Mouse (Mus musculus) heart, embryonic 16.5 days (tissue): ENCODE data around the gene Fxr2. TPM values are rescaled to one million over a fixed set of nuclear protein-coding genes. Genes with fewer than 3 reads are reported as not detected.

Experiments used
- ATAC-seq: fragments of 200-750 bp; cut with Nextera tagmentation; replicated peaks from 2 replicates; pipeline ENCODE4 v1.8.0; 2017; ENCODE audit warnings: moderate number of reproducible peaks; ENCODE audit not compliant: insufficient read depth, low FRiP score; ENCODE audit errors: extremely low read depth
- H3K27ac ChIP-seq: fragments of 300-500 bp; sonication (generic); 2 replicates; pipeline ENCODE4 v1.5.1; 2014; ENCODE audit warnings: mild to moderate bottlenecking, low read length, control low read depth, moderate library complexity
- H3K27me3 ChIP-seq: fragments of 300-500 bp; sonication (generic); 2 replicates; pipeline ENCODE4 v1.6.1; 2014; ENCODE audit warnings: low read length, mixed read lengths; ENCODE audit not compliant: control insufficient read depth, insufficient read depth
- H3K36me3 ChIP-seq: fragments of 300-500 bp; sonication (generic); 2 replicates; pipeline ENCODE4 v1.6.1; 2014; ENCODE audit not compliant: control insufficient read depth, insufficient read depth
- H3K4me1 ChIP-seq: fragments of 300-500 bp; sonication (generic); 2 replicates; pipeline ENCODE4 v1.6.1; 2014; ENCODE audit warnings: low read length, mixed read lengths; ENCODE audit not compliant: control insufficient read depth, insufficient read depth
- H3K4me2 ChIP-seq: fragments of 300-500 bp; sonication (generic); 2 replicates; pipeline ENCODE4 v1.6.1; 2014; ENCODE audit warnings: low read depth, mild to moderate bottlenecking, control low read depth, low read length
- H3K4me3 ChIP-seq: fragments of 300-500 bp; sonication (generic); 2 replicates; pipeline ENCODE4 v1.5.1; 2014; ENCODE audit warnings: mild to moderate bottlenecking, control low read depth, low read length
- H3K9ac ChIP-seq: fragments of 300-500 bp; sonication (generic); 2 replicates; pipeline ENCODE4 v1.6.1; 2014; ENCODE audit warnings: low read length, control low read depth
- H3K9me3 ChIP-seq: fragments of 300-500 bp; sonication (generic); replicated peaks from 2 replicates; pipeline ENCODE4 v1.6.1; 2016; ENCODE audit warnings: low read length; ENCODE audit not compliant: control insufficient read depth
- WGBS: fragments of 180-500 bp; shearing (Covaris S2); extraction: QIAGEN DNeasy Blood & Tissue Kit; methylation state at CpG from one replicate; pipeline ENCODE4 v1.1.7; 2014; 5-methylcytosine and 5-hydroxymethylcytosine counted together
- polyA plus RNA-seq: library from polyadenylated mRNA; unstranded; fragments of >200 nt; fragmentation: Nextera tagmentation; extraction: Ambion mirVana; gene quantifications from 2 replicates; pipeline ENCODE4 v1.2.1, GENCODE M21; 2015

The Fxr2 gene
- polyA plus RNA-seq, 1 experiment from 2014 or later: 22.1 TPM

GRCm38 (mm10) chr11:69670786-69671725 lies 38.3 kb downstream of the Fxr2 start:
- Histone ChIP-seq H3K4me2 (peak overlapping the region; percentile 97), H3K9ac (peak overlapping the region; percentile 100), H3K4me1 (peaks cover 23% of the 10 kb centered on the region), H3K27me3 (no peaks in the 10 kb centered on the region), H3K9me3 (no peaks in the 10 kb centered on the region), H3K4me3 (peak overlapping the region; percentile 100), H3K27ac (peak overlapping the region; percentile 98), H3K36me3 (peaks cover 61% of the 10 kb centered on the region)
- WGBS: under 1% methylated on average over 51 of the region's 61 CpGs
- peak; percentile 71 for ATAC-seq

GRCm38 (mm10) chr11:69671726-69672124 lies 38.9 kb downstream of the Fxr2 start:
- peak overlapping the region; percentile 100 for H3K9ac ChIP-seq
- peaks cover 23% of the 10 kb centered on the region for H3K4me1 ChIP-seq
- H3K9me3 ChIP-seq: no peaks in the 10 kb centered on the region
- peak overlapping the region; percentile 100 for H3K4me3 ChIP-seq
- H3K27me3 ChIP-seq: no peaks in the 10 kb centered on the region
- ATAC-seq: 0 out of 2 replicates have a peak, but pooled peaks have one; percentile 2
- peak overlapping the region; percentile 97 for H3K4me2 ChIP-seq
- peaks cover 61% of the 10 kb centered on the region for H3K36me3 ChIP-seq
- WGBS: under 1% methylated on average over 43 of the region's 43 CpGs
- peak overlapping the region; percentile 98 for H3K27ac ChIP-seq

- Histone ChIP-seq H3K9ac (peak within 1 kb of the TSS; percentile 100), H3K9me3 (no peaks in the 10 kb centered on the region), H3K4me1 (peaks cover 23% of the 10 kb centered on the region), H3K4me3 (peak within 1 kb of the TSS; percentile 100), H3K27me3 (no peaks in the 10 kb centered on the region), H3K36me3 (peaks cover 65% of the 10 kb centered on the region), H3K4me2 (peak within 1 kb of the TSS; percentile 97), H3K27ac (peak within 1 kb of the TSS; percentile 98)
- peak; percentile 98 for ATAC-seq
- under 1% methylated on average over 36 of the region's 36 CpGs for WGBS
Measured at GRCm38 (mm10) chr11:69672211-69672706, 39.5 kb downstream of the Fxr2 start, which contains the start of gene Eif4a1. Eif4a1 (minus strand) TSS chr11:69672423.

GRCm38 (mm10) chr11:69679144-69679543 lies 46.4 kb downstream of the Fxr2 start:
- no peak overlapping the region for H3K9ac ChIP-seq
- H3K27ac ChIP-seq: no peak overlapping the region
- peaks cover 40% of the 10 kb centered on the region for H3K36me3 ChIP-seq
- H3K4me2 ChIP-seq: no peak overlapping the region
- WGBS: no CpG with 5 or more reads among the region's 2 CpGs
- H3K4me1 ChIP-seq: peaks cover 17% of the 10 kb centered on the region
- H3K4me3 ChIP-seq: no peak overlapping the region
- H3K9me3 ChIP-seq: no peaks in the 10 kb centered on the region
- ATAC-seq: no peak
- H3K27me3 ChIP-seq: no peaks in the 10 kb centered on the region

- Histone ChIP-seq H3K9me3 (no peaks in the 10 kb centered on the region), H3K27me3 (no peaks in the 10 kb centered on the region), H3K27ac (no peak overlapping the region), H3K9ac (no peak overlapping the region; the same call in 1 of the 2 replicates), H3K4me3 (no peak overlapping the region), H3K4me1 (peaks cover 20% of the 10 kb centered on the region), H3K36me3 (peaks cover 30% of the 10 kb centered on the region), H3K4me2 (peak overlapping the region; percentile 78)
- no peak for ATAC-seq
- WGBS: 89% methylated on average over 30 of the region's 30 CpGs
Measured at GRCm38 (mm10) chr11:69680136-69680855, 47.5 kb downstream of the Fxr2 start.

- Histone ChIP-seq H3K9me3 (no peaks in the 10 kb centered on the region), H3K9ac (peak within 1 kb of the TSS; percentile 88), H3K4me2 (peak within 1 kb of the TSS; percentile 78), H3K27ac (peak within 1 kb of the TSS; percentile 97), H3K4me3 (peak within 1 kb of the TSS; percentile 90), H3K36me3 (peaks cover 23% of the 10 kb centered on the region), H3K4me1 (peaks cover 31% of the 10 kb centered on the region), H3K27me3 (no peaks in the 10 kb centered on the region)
- ATAC-seq: peak; percentile 93
- under 1% methylated on average over 78 of the region's 80 CpGs for WGBS
Measured at GRCm38 (mm10) chr11:69681314-69682208, 48.8 kb downstream of the Fxr2 start, which contains the start of gene Senp3. Senp3 (minus strand) TSS chr11:69682084.

- Histone ChIP-seq H3K9ac (peak overlapping the region; percentile 88), H3K9me3 (no peaks in the 10 kb centered on the region), H3K4me1 (peaks cover 31% of the 10 kb centered on the region), H3K4me2 (peak overlapping the region; percentile 78), H3K4me3 (peak overlapping the region; percentile 90), H3K36me3 (peaks cover 17% of the 10 kb centered on the region), H3K27ac (peak overlapping the region; percentile 97), H3K27me3 (no peaks in the 10 kb centered on the region)
- WGBS: 24% methylated on average over 24 of the region's 24 CpGs
- ATAC-seq: no peak
Measured at GRCm38 (mm10) chr11:69682209-69682839, 49.5 kb downstream of the Fxr2 start.
